Mouse (Mus musculus) 416B (cell line): Measurements from ENCODE around the gene Agpat3.

Experiments
- DNase-seq: peaks from one replicate; pipeline ENCODE4 v3.0.0; 2011; ENCODE audit warnings: low read depth

The Agpat3 gene

GRCm38 (mm10) chr10:78323214-78323880 lies 28.9 kb downstream of the Agpat3 start:
- DNase-seq = no peak

- DNase-seq = peak; percentile 42
These were observed 29.5 kb downstream of the Agpat3 start for GRCm38 (mm10) chr10:78322806-78323205.

- DNase-seq = no peak
These were observed 31.0 kb downstream of the Agpat3 start for GRCm38 (mm10) chr10:78321133-78321757.

- no peak for DNase-seq
These were observed 31.8 kb downstream of the Agpat3 start for GRCm38 (mm10) chr10:78320526-78320925.

- no peak for DNase-seq
These were observed 32.3 kb downstream of the Agpat3 start for GRCm38 (mm10) chr10:78319940-78320339.

- no peak for DNase-seq
These were observed 34.9 kb downstream of the Agpat3 start for GRCm38 (mm10) chr10:78317270-78317923.

- DNase-seq = no peak
These were observed 35.8 kb downstream of the Agpat3 start for GRCm38 (mm10) chr10:78316228-78317087.

GRCm38 (mm10) chr10:78315145-78315544 lies 37.1 kb downstream of the Agpat3 start:
- DNase-seq = no peak

- DNase-seq = no peak
These were observed 40.2 kb downstream of the Agpat3 start for GRCm38 (mm10) chr10:78311886-78312635.

- DNase-seq = no peak
These were observed 41.5 kb downstream of the Agpat3 start for GRCm38 (mm10) chr10:78310747-78311267.

GRCm38 (mm10) chr10:78308617-78309016 lies 43.7 kb downstream of the Agpat3 start:
- DNase-seq = no peak

- DNase-seq = no peak
These were observed 44.9 kb downstream of the Agpat3 start for GRCm38 (mm10) chr10:78307391-78307790.

- no peak for DNase-seq
These were observed 46.3 kb downstream of the Agpat3 start for GRCm38 (mm10) chr10:78306027-78306426.

GRCm38 (mm10) chr10:78304996-78305395 lies 47.3 kb downstream of the Agpat3 start:
- DNase-seq = peak; percentile 88

GRCm38 (mm10) chr10:78303675-78304074 lies 48.6 kb downstream of the Agpat3 start:
- peak; percentile 81 for DNase-seq

GRCm38 (mm10) chr10:78300061-78300460 lies 52.2 kb downstream of the Agpat3 start:
- no peak for DNase-seq

- peak; percentile 26 for DNase-seq
These were observed 53.3 kb downstream of the Agpat3 start for GRCm38 (mm10) chr10:78298651-78299644.

- peak; percentile 98 for DNase-seq
These were observed 54.5 kb downstream of the Agpat3 start for GRCm38 (mm10) chr10:78297576-78298484.

- no peak for DNase-seq
These were observed 55.3 kb downstream of the Agpat3 start for GRCm38 (mm10) chr10:78296980-78297379.
